Mouse (Mus musculus) megakaryocyte, embryonic 14.5 days (primary cell): ENCODE measurements around the gene Ablim1. TPM values are rescaled to one million over a fixed set of nuclear protein-coding genes. Genes with fewer than 3 reads are reported as not detected.

Experiments used
- H3K27me3 ChIP-seq: replicated peaks from 2 replicates; pipeline ENCODE3; 2012; ENCODE audit warnings: inconsistent platforms
- H3K36me3 ChIP-seq: replicated peaks from 2 replicates; pipeline ENCODE3; 2012; ENCODE audit warnings: low read length, inconsistent platforms, mixed read lengths
- H3K4me1 ChIP-seq: 2 replicates; pipeline ENCODE4 v1.6.1; 2012; ENCODE audit warnings: inconsistent platforms
- H3K4me3 ChIP-seq: replicated peaks from 2 replicates; pipeline ENCODE3; 2012; ENCODE audit warnings: moderate library complexity, mild to moderate bottlenecking, inconsistent platforms
- H3K9me3 ChIP-seq: 2 replicates; pipeline ENCODE4 v1.6.1; 2012; ENCODE audit warnings: inconsistent platforms
- FLI1 ChIP-seq: IDR thresholded peaks from 2 replicates; pipeline ENCODE4 v1.6.1; 2012; ENCODE audit warnings: low read length, inconsistent platforms, mixed read lengths
- GATA1 ChIP-seq: IDR thresholded peaks from 3 replicates; pipeline ENCODE4 v1.6.1; 2012; ENCODE audit warnings: mixed read lengths, low read length, inconsistent platforms, borderline replicate concordance
- polyA plus RNA-seq: library from polyadenylated mRNA; stranded (reverse); fragments of >175 nt; gene quantifications from 2 replicates; pipeline ENCODE4 v1.2.3, GENCODE M21; 2012; ENCODE audit warnings: low replicate concordance; ENCODE audit not compliant: insufficient read depth

Ablim1 gene
- polyA plus RNA-seq, 1 experiment, result 0.17 TPM

GRCm38 (mm10) chr19:57078867-57079605 lies 235.7 kb downstream of the Ablim1 start:
- Histone ChIP-seq H3K4me1 (peaks cover 14% of the 10 kb centered on the region), H3K4me3 (no peak overlapping the region), H3K9me3 (no peaks in the 10 kb centered on the region), H3K27me3 (peaks cover 14% of the 10 kb centered on the region), H3K36me3 (no peaks in the 10 kb centered on the region)
- no peak for TF ChIP-seq GATA1

- H3K9me3 ChIP-seq, result no peaks in the 10 kb centered on the region
- H3K36me3 ChIP-seq, result no peaks in the 10 kb centered on the region
- no peak overlapping the region for H3K4me3 ChIP-seq
- peaks cover 15% of the 10 kb centered on the region for H3K27me3 ChIP-seq
- H3K4me1 ChIP-seq, result peaks cover 10% of the 10 kb centered on the region
- TF ChIP-seq FLI1 (no peak), GATA1 (no peak)
Measured at GRCm38 (mm10) chr19:57077826-57078699, 236.7 kb downstream of the Ablim1 start.

GRCm38 (mm10) chr19:57073450-57073849 lies 241.3 kb downstream of the Ablim1 start:
- TF ChIP-seq GATA1, result no peak
- TF ChIP-seq FLI1, result no peak
- Histone ChIP-seq H3K4me3 (no peak overlapping the region), H3K4me1 (no peaks in the 10 kb centered on the region), H3K9me3 (no peaks in the 10 kb centered on the region), H3K36me3 (no peaks in the 10 kb centered on the region), H3K27me3 (peaks cover 15% of the 10 kb centered on the region)

- H3K9me3 ChIP-seq, result no peaks in the 10 kb centered on the region
- no peak for TF ChIP-seq GATA1
- no peak for TF ChIP-seq FLI1
- peaks cover 13% of the 10 kb centered on the region for H3K27me3 ChIP-seq
- H3K4me1 ChIP-seq, result no peaks in the 10 kb centered on the region
- no peak overlapping the region for H3K4me3 ChIP-seq
- no peaks in the 10 kb centered on the region for H3K36me3 ChIP-seq
Measured at GRCm38 (mm10) chr19:57072756-57073155, 242.0 kb downstream of the Ablim1 start.

GRCm38 (mm10) chr19:57067108-57067613 lies 247.6 kb downstream of the Ablim1 start:
- Histone ChIP-seq H3K4me1 (no peaks in the 10 kb centered on the region), H3K9me3 (no peaks in the 10 kb centered on the region), H3K36me3 (no peaks in the 10 kb centered on the region), H3K4me3 (no peak overlapping the region), H3K27me3 (peaks cover 11% of the 10 kb centered on the region)
- TF ChIP-seq GATA1 (no peak), FLI1 (no peak)

- Histone ChIP-seq H3K4me1 (no peaks in the 10 kb centered on the region), H3K4me3 (no peak overlapping the region), H3K9me3 (no peaks in the 10 kb centered on the region), H3K27me3 (peaks cover 14% of the 10 kb centered on the region), H3K36me3 (no peaks in the 10 kb centered on the region)
- no peak for TF ChIP-seq GATA1
- TF ChIP-seq FLI1, result no peak
Measured at GRCm38 (mm10) chr19:57066313-57066712, 248.4 kb downstream of the Ablim1 start.

- Histone ChIP-seq H3K27me3 (peaks cover 10% of the 10 kb centered on the region), H3K4me3 (no peak overlapping the region), H3K36me3 (no peaks in the 10 kb centered on the region), H3K9me3 (peaks cover 9% of the 10 kb centered on the region), H3K4me1 (no peaks in the 10 kb centered on the region)
- no peak for TF ChIP-seq FLI1
- TF ChIP-seq GATA1, result no peak
Measured at GRCm38 (mm10) chr19:57062746-57063145, 252.0 kb downstream of the Ablim1 start.

GRCm38 (mm10) chr19:57059018-57059580 lies 255.6 kb downstream of the Ablim1 start:
- Histone ChIP-seq H3K27me3 (peaks cover 5% of the 10 kb centered on the region), H3K4me1 (no peaks in the 10 kb centered on the region), H3K36me3 (no peaks in the 10 kb centered on the region), H3K4me3 (no peak overlapping the region), H3K9me3 (peaks cover 17% of the 10 kb centered on the region)
- TF ChIP-seq FLI1 (no peak), GATA1 (no peak)

- Histone ChIP-seq H3K4me1 (no peaks in the 10 kb centered on the region), H3K36me3 (no peaks in the 10 kb centered on the region), H3K4me3 (no peak overlapping the region), H3K9me3 (peaks cover 17% of the 10 kb centered on the region), H3K27me3 (peaks cover 7% of the 10 kb centered on the region)
- TF ChIP-seq GATA1 (no peak), FLI1 (no peak)
Measured at GRCm38 (mm10) chr19:57057568-57057967, 257.2 kb downstream of the Ablim1 start.
